Mouse (Mus musculus) midbrain, postnatal 0 days (tissue): ENCODE measurements around the gene Wscd2. TPM values are rescaled to one million over a fixed set of nuclear protein-coding genes. Genes with fewer than 3 reads are reported as not detected.

ENCODE experiments used
- ATAC-seq: fragments of 200-750 bp; cut with Nextera tagmentation; 2 replicates; pipeline ENCODE4 v1.8.0; 2017; ENCODE audit warnings: moderate number of reproducible peaks, mild to moderate bottlenecking, moderate TSS enrichment, moderate library complexity; ENCODE audit not compliant: low FRiP score
- DNase-seq: peaks from one replicate; pipeline ENCODE4 v3.0.0-alpha.2; 2015; ENCODE audit warnings: low spot score
- H3K27ac ChIP-seq: fragments of 300-500 bp; sonication (generic); 2 replicates; pipeline ENCODE4 v1.5.1; 2014; ENCODE audit warnings: low read depth, mild to moderate bottlenecking, low read length, mixed read lengths
- H3K27me3 ChIP-seq: fragments of 300-500 bp; sonication (generic); 2 replicates; pipeline ENCODE4 v1.6.1; 2014; ENCODE audit warnings: low read length, control low read depth, mixed read lengths; ENCODE audit not compliant: insufficient read depth
- H3K36me3 ChIP-seq: fragments of 300-500 bp; sonication (generic); 2 replicates; pipeline ENCODE4 v1.6.1; 2014; ENCODE audit warnings: low read length, control low read depth, mixed read lengths; ENCODE audit not compliant: insufficient read depth
- H3K4me1 ChIP-seq: fragments of 300-500 bp; sonication (generic); 2 replicates; pipeline ENCODE4 v1.6.1; 2014; ENCODE audit warnings: mild to moderate bottlenecking, control low read depth, antibody characterized with exemption, low read length, mixed read lengths; ENCODE audit not compliant: insufficient read depth
- H3K4me2 ChIP-seq: fragments of 300-500 bp; sonication (generic); 2 replicates; pipeline ENCODE4 v1.6.1; 2014; ENCODE audit warnings: low read depth, mild to moderate bottlenecking, low read length, mixed read lengths; ENCODE audit not compliant: poor library complexity, severe bottlenecking
- H3K4me3 ChIP-seq: fragments of 300-500 bp; sonication (generic); 2 replicates; pipeline ENCODE4 v1.5.1; 2014; ENCODE audit warnings: low read depth, mild to moderate bottlenecking, low read length, moderate library complexity
- H3K9ac ChIP-seq: fragments of 300-500 bp; sonication (generic); replicated peaks from 2 replicates; pipeline ENCODE4 v1.6.1; 2014; ENCODE audit warnings: mild to moderate bottlenecking, low read length, moderate library complexity, mixed read lengths; ENCODE audit not compliant: poor library complexity, severe bottlenecking
- H3K9me3 ChIP-seq: fragments of 300-500 bp; sonication (generic); 2 replicates; pipeline ENCODE4 v1.6.1; 2016; ENCODE audit warnings: low read length, control low read depth
- CTCF ChIP-seq: IDR thresholded peaks from 2 replicates; pipeline ENCODE4 v1.5.1; 2016; ENCODE audit warnings: antibody characterized with exemption, mild to moderate bottlenecking
- WGBS: fragments of 180-500 bp; shearing (Covaris S2); extraction: QIAGEN DNeasy Blood & Tissue Kit; methylation state at CpG from one replicate; pipeline ENCODE4 v1.1.7; 2014; 5-methylcytosine and 5-hydroxymethylcytosine counted together
- polyA plus RNA-seq: library from polyadenylated mRNA; unstranded; fragments of >200 nt; fragmentation: Nextera tagmentation; extraction: Ambion mirVana; gene quantifications from 2 replicates; pipeline ENCODE4 v1.2.1, GENCODE M21; 2015
- total RNA-seq: library from RNA; depleted of rRNA; stranded (reverse); fragments of >200 nt; gene quantifications from 2 replicates; pipeline ENCODE4 v1.2.3, GENCODE M21; 2014

The Wscd2 gene
- total and polyA plus RNA-seq, 2 experiments from 2014 or later = 13.2 to 28.8 TPM

- Histone ChIP-seq H3K4me1 (0 out of 2 replicates have a peak, but pooled peaks cover 12% of the 10 kb centered on the region), H3K9ac (no peak overlapping the region), H3K36me3 (no peaks in the 10 kb centered on the region), H3K4me3 (no peak overlapping the region), H3K9me3 (no peaks in the 10 kb centered on the region), H3K27me3 (no peaks in the 10 kb centered on the region), H3K27ac (no peak overlapping the region), H3K4me2 (no peak overlapping the region)
- TF ChIP-seq CTCF = no peak
- WGBS = 88% methylated on average over 5 of the region's 5 CpGs
- ATAC-seq (no peak), DNase-seq (no peak)
These were observed 20.3 kb upstream of the Wscd2 start for GRCm38 (mm10) chr5:113469826-113470225.

DNA sequence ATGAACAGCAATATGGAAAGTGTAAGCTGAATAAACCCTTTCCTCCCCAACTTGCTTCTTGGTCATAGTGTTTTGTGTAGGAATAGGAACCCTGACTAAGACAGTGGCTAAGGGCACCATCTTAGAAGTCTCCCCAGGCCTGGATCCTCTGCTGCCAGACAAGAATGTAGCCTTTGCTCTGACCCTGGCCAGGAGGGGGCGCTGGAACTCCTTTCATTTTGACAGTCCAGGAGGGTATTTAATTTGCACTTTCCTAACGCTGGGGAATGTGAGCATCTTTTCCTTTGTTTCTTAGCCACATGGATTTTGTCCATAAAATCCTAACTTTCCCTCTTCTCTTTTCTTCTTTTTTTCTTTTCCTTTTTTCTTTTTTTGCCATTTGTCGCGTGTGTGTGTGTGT, 18.7 kb upstream of the Wscd2 start:
- Histone ChIP-seq H3K36me3 (no peaks in the 10 kb centered on the region), H3K27me3 (no peaks in the 10 kb centered on the region), H3K27ac (no peak overlapping the region), H3K4me1 (0 out of 2 replicates have a peak, but pooled peaks cover 12% of the 10 kb centered on the region), H3K4me3 (no peak overlapping the region), H3K4me2 (no peak overlapping the region), H3K9me3 (no peaks in the 10 kb centered on the region), H3K9ac (no peak overlapping the region)
- DNase-seq = peak; percentile 24
- TF ChIP-seq CTCF = peak; percentile 56
- no peak for ATAC-seq
- 50% methylated on average over 4 of the region's 4 CpGs for WGBS

GRCm38 (mm10) chr5:113472339-113472738, 17.8 kb upstream of the Wscd2 start:
- 0 out of 2 replicates have a peak, but pooled peaks cover 9% of the 10 kb centered on the region for H3K4me1 ChIP-seq
- no peak overlapping the region for H3K9ac ChIP-seq
- ATAC-seq (no peak), DNase-seq (no peak)
- no peaks in the 10 kb centered on the region for H3K27me3 ChIP-seq
- no peaks in the 10 kb centered on the region for H3K9me3 ChIP-seq
- 60% methylated on average over 7 of the region's 7 CpGs for WGBS
- no peak overlapping the region for H3K27ac ChIP-seq
- H3K4me2 ChIP-seq = no peak overlapping the region
- H3K4me3 ChIP-seq = no peak overlapping the region
- no peaks in the 10 kb centered on the region for H3K36me3 ChIP-seq
- no peak for TF ChIP-seq CTCF

DNA sequence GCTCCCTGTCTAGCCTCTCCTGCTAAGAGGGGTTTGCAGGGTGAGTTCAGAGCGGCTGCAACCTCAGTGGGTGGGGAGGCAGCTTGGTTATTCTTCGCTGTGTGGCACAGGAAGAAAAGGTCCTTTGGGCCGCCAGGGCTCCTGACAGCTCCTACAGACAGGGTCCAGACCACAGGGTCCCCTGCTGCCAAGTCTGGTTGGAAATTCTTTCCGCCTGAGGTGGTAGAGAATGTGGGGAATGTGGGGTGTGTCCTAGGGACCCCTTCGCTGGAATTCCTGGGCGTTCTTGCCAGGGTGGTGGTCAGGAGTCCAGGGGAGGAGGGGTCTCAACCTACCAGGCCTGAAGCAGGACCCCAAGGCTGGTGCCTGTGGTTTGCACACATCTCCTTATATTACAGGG, 13.3 kb upstream of the Wscd2 start:
- H3K4me3 ChIP-seq = no peak overlapping the region
- no peak overlapping the region for H3K27ac ChIP-seq
- DNase-seq (no peak), ATAC-seq (no peak)
- no peaks in the 10 kb centered on the region for H3K36me3 ChIP-seq
- no peaks in the 10 kb centered on the region for H3K27me3 ChIP-seq
- H3K9ac ChIP-seq = no peak overlapping the region
- H3K9me3 ChIP-seq = no peaks in the 10 kb centered on the region
- no peak overlapping the region for H3K4me2 ChIP-seq
- no peaks in the 10 kb centered on the region for H3K4me1 ChIP-seq
- TF ChIP-seq CTCF = no peak
- WGBS = 44% methylated on average over 6 of the region's 6 CpGs

GRCm38 (mm10) chr5:113479075-113479474, 11.1 kb upstream of the Wscd2 start:
- H3K4me1 ChIP-seq = no peaks in the 10 kb centered on the region
- no peak overlapping the region for H3K27ac ChIP-seq
- TF ChIP-seq CTCF = no peak
- no peaks in the 10 kb centered on the region for H3K36me3 ChIP-seq
- DNase-seq (no peak), ATAC-seq (no peak)
- H3K4me3 ChIP-seq = no peak overlapping the region
- WGBS = 48% methylated on average over 5 of the region's 5 CpGs
- H3K9me3 ChIP-seq = no peaks in the 10 kb centered on the region
- no peaks in the 10 kb centered on the region for H3K27me3 ChIP-seq
- no peak overlapping the region for H3K9ac ChIP-seq
- H3K4me2 ChIP-seq = no peak overlapping the region

DNA sequence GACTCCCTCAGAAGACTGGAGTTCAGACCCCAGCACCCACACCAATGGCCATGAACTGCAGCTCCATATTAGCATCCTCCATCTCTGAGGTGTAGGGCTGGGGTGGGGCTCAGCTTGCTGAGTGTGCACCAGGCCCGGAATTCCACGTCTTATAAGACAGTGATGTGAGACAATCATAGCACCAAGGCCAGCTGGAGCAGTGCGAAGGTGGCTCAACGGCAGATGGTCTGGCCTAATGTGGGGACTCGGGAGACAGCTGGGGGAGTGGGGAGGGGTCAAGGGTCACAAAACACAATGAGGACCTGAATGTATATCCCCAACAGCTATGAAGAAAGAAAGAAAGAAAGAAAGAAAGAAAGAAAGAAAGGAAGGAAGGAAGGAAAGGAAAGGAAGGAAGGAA, 9.7 kb upstream of the Wscd2 start:
- Histone ChIP-seq H3K36me3 (no peaks in the 10 kb centered on the region), H3K9ac (no peak overlapping the region), H3K27me3 (no peaks in the 10 kb centered on the region), H3K4me1 (no peaks in the 10 kb centered on the region), H3K27ac (no peak overlapping the region), H3K4me2 (no peak overlapping the region), H3K4me3 (no peak overlapping the region), H3K9me3 (no peaks in the 10 kb centered on the region)
- DNase-seq (no peak), ATAC-seq (no peak)
- no peak for TF ChIP-seq CTCF
- WGBS = 43% methylated on average over 5 of the region's 5 CpGs
